26 mouse cellular contexts compared by ENCODE assay signal in genomic region chr11:68264276-68264675, GRCm38 (mm10).
DNase-seq lines count a peak whose midpoint lies in the region; ATAC-seq and TF ChIP-seq lines count a peak whose summit lies in the region.
"Had no signal": no experiment of that assay in that cellular context is flagged by ENCODE, and none has a peak within 500 bp of the region (broad histone marks: within the 10 kb centered on the region; RNA-seq: fewer than 3 reads in every experiment).

No protein-coding gene starts in this region.

- 0 out of 2 replicates have a peak, but pooled peaks have one; percentile 41 for TF ChIP-seq EP300 in heart, adult 2 months (IDR thresholded peaks at IDR 0.05; ENCODE audit: insufficient read depth, low read depth, low read length)

- 79% methylated on average over 5 of the region's 5 CpGs for WGBS in cerebellum, adult 2 months
- WGBS in heart, adult 2 months: 57% methylated on average over 5 of the region's 5 CpGs
- WGBS in heart, embryonic 11.5 days (ENCODE audit: insufficient replicate concordance): 75% methylated on average over 5 of the region's 5 CpGs
- 77% methylated on average over 5 of the region's 5 CpGs for WGBS in heart, embryonic 16.5 days
- 77% methylated on average over 5 of the region's 5 CpGs for WGBS in lung, adult 2 months

- peak overlapping the region; percentile 34; the same call in 1 of the 2 replicates for H3K27ac ChIP-seq in cerebellum, adult 2 months (ENCODE audit: insufficient read depth, low read length)
- peak overlapping the region; percentile 17 for H3K27ac ChIP-seq in heart, adult 2 months
- no peak overlapping the region for H3K27ac ChIP-seq in heart, embryonic 11.5 days (ENCODE audit: low read depth, low read length)
- H3K27ac ChIP-seq in heart, embryonic 16.5 days (ENCODE audit: low read length): peak overlapping the region; percentile 9; the same call in 1 of the 2 replicates
- H3K27ac ChIP-seq: embryonic facial prominence, embryonic 12.5 days; embryonic facial prominence, embryonic 15.5 days; heart, embryonic 13.5 days; hindbrain, embryonic 14.5 days; hindbrain, postnatal 0 days had no signal

- DNase-seq in cerebellum, adult 2 months: no peak
- DNase-seq in cerebellum, adult 11-12 months: no peak
- no peak for DNase-seq in heart, adult 2 months
- no peak for DNase-seq in heart, postnatal 25 days (ENCODE audit: low spot score)
- DNase-seq in lung, postnatal 25 days (ENCODE audit: low spot score): peak; percentile 24
- no peak for DNase-seq in lung, adult 2 months
- DNase-seq: adrenal gland, adult 8-10 months; adrenal gland, postnatal 25 days; cerebellum, adult 18-20 months; cerebellum, adult 9-11 months; cerebellum, postnatal 25 days; forebrain, postnatal 0 days; gastrocnemius, adult 2 months; gastrocnemius, postnatal 14 days; kidney, adult 18-20 months had no signal

- no peak overlapping the region for H3K9ac ChIP-seq in heart, adult 2 months (ENCODE audit: low read depth, low read length)
- no peak overlapping the region for H3K9ac ChIP-seq in heart, embryonic 11.5 days (ENCODE audit: low read depth, low read length)
- no peak overlapping the region for H3K9ac ChIP-seq in heart, embryonic 16.5 days (ENCODE audit: low read length)
- H3K9ac ChIP-seq: embryonic facial prominence, embryonic 12.5 days; embryonic facial prominence, embryonic 15.5 days; forebrain, postnatal 0 days; heart, embryonic 13.5 days; hindbrain, embryonic 14.5 days had no signal

- H3K36me3 ChIP-seq in heart, adult 2 months (ENCODE audit: control insufficient read depth, insufficient read depth, low read length): no peaks in the 10 kb centered on the region
- no peaks in the 10 kb centered on the region for H3K36me3 ChIP-seq in heart, embryonic 11.5 days (ENCODE audit: control insufficient read depth, insufficient read depth, low read length)
- H3K36me3 ChIP-seq in heart, embryonic 16.5 days (ENCODE audit: control insufficient read depth, insufficient read depth): no peaks in the 10 kb centered on the region
- H3K36me3 ChIP-seq: embryonic facial prominence, embryonic 12.5 days; embryonic facial prominence, embryonic 15.5 days; heart, embryonic 13.5 days had no signal

- H3K79me2 ChIP-seq in heart, adult 2 months (replicated peaks; ENCODE audit: control insufficient read depth, insufficient read depth, low read length): no peaks in the 10 kb centered on the region

- H3K27me3 ChIP-seq in cerebellum, adult 2 months (ENCODE audit: control insufficient read depth, insufficient read depth, low read length): no peaks in the 10 kb centered on the region
- no peaks in the 10 kb centered on the region for H3K27me3 ChIP-seq in heart, adult 2 months (ENCODE audit: control insufficient read depth, insufficient read depth, low read length)
- H3K27me3 ChIP-seq in heart, embryonic 11.5 days (ENCODE audit: control insufficient read depth, insufficient read depth, low read length): no peaks in the 10 kb centered on the region; the same call in 1 of the 2 replicates
- H3K27me3 ChIP-seq in heart, embryonic 16.5 days (ENCODE audit: control insufficient read depth, insufficient read depth, low read length): no peaks in the 10 kb centered on the region
- H3K27me3 ChIP-seq: embryonic facial prominence, embryonic 12.5 days; embryonic facial prominence, embryonic 15.5 days; heart, embryonic 13.5 days had no signal

- TF ChIP-seq CTCF in cerebellum, adult 2 months (IDR thresholded peaks at IDR 0.05; ENCODE audit: borderline replicate concordance, insufficient read depth, low read depth, low read length): no peak
- no peak for TF ChIP-seq CTCF in heart, adult 2 months (IDR thresholded peaks at IDR 0.05)
- no peak for TF ChIP-seq CTCF in lung, adult 2 months (IDR thresholded peaks at IDR 0.05; ENCODE audit: insufficient read depth, low read length)

- no peaks in the 10 kb centered on the region for H3K4me1 ChIP-seq in cerebellum, adult 2 months (ENCODE audit: control insufficient read depth, insufficient read depth, low read length)
- peaks cover 13% of the 10 kb centered on the region for H3K4me1 ChIP-seq in heart, adult 2 months (ENCODE audit: control insufficient read depth, insufficient read depth, low read length)
- no peaks in the 10 kb centered on the region for H3K4me1 ChIP-seq in heart, embryonic 11.5 days (ENCODE audit: control insufficient read depth, insufficient read depth, low read length)
- H3K4me1 ChIP-seq in heart, embryonic 16.5 days (ENCODE audit: control insufficient read depth, insufficient read depth, low read length): no peaks in the 10 kb centered on the region
- H3K4me1 ChIP-seq in lung, adult 2 months (ENCODE audit: control insufficient read depth, insufficient read depth, low read length): peaks cover 3% of the 10 kb centered on the region; the same call in 1 of the 2 replicates

- H3K9me3 ChIP-seq in heart, embryonic 11.5 days (replicated peaks; ENCODE audit: control insufficient read depth, low read length): no peaks in the 10 kb centered on the region
- no peaks in the 10 kb centered on the region for H3K9me3 ChIP-seq in heart, embryonic 16.5 days (replicated peaks; ENCODE audit: control insufficient read depth, low read length)
- H3K9me3 ChIP-seq: embryonic facial prominence, embryonic 12.5 days; embryonic facial prominence, embryonic 15.5 days; heart, embryonic 13.5 days had no signal

- H3K4me2 ChIP-seq in heart, embryonic 11.5 days: no peak overlapping the region
- no peak overlapping the region for H3K4me2 ChIP-seq in heart, embryonic 16.5 days (ENCODE audit: low read depth, low read length)
- H3K4me2 ChIP-seq: embryonic facial prominence, embryonic 12.5 days; embryonic facial prominence, embryonic 15.5 days; heart, embryonic 13.5 days; hindbrain, embryonic 14.5 days had no signal

- intact Hi-C loops in heart, adult 2 months (cut with DNase I): loop anchor here (5.0 kb wide), 1 partner anchor 143 kb away; no protein-coding TSS in a partner anchor
- intact Hi-C loops in heart, postnatal 25 days (cut with DNase I): no loop called here

- H3K4me3 ChIP-seq in cerebellum, adult 2 months (replicated peaks; ENCODE audit: insufficient read depth, low read depth, low read length): no peak overlapping the region
- H3K4me3 ChIP-seq in heart, adult 2 months: no peak overlapping the region
- no peak overlapping the region for H3K4me3 ChIP-seq in heart, embryonic 11.5 days (ENCODE audit: low read depth, low read length)
- H3K4me3 ChIP-seq in heart, embryonic 16.5 days (ENCODE audit: low read length): no peak overlapping the region
- H3K4me3 ChIP-seq in lung, adult 2 months (replicated peaks; ENCODE audit: extremely low read depth, low read depth, low read length): no peak overlapping the region
- H3K4me3 ChIP-seq: embryonic facial prominence, embryonic 12.5 days; embryonic facial prominence, embryonic 15.5 days; gastrocnemius, adult 2 months; heart, embryonic 13.5 days had no signal

- TF ChIP-seq POLR2A in cerebellum, adult 2 months (IDR thresholded peaks at IDR 0.05; ENCODE audit: borderline replicate concordance, insufficient read depth, low read length): no peak
- TF ChIP-seq POLR2A in heart, adult 2 months (IDR thresholded peaks at IDR 0.05; ENCODE audit: insufficient read depth, low read depth, low read length): no peak
- TF ChIP-seq POLR2A in lung, adult 2 months (IDR thresholded peaks at IDR 0.05; ENCODE audit: borderline replicate concordance, extremely low read depth, low read depth, low read length): no peak

- ATAC-seq in heart, embryonic 11.5 days (replicated peaks; ENCODE audit: insufficient number of reproducible peaks, low FRiP score, low TSS enrichment): no peak
- ATAC-seq in heart, embryonic 16.5 days (replicated peaks; ENCODE audit: extremely low read depth, insufficient read depth, low FRiP score): no peak
- ATAC-seq: activated CD4-positive, CD25-positive, alpha-beta regulatory T cell, adult 4 months; forebrain, embryonic 14.5 days; forebrain, postnatal 0 days; hindbrain, postnatal 0 days; inflammation-experienced regulatory T-cells, adult 6 months; intestine, embryonic 16.5 days had no signal
